Mouse (Mus musculus): ENCODE measurements at regions not wholly inside any gene's neighbourhood (a gene's known extent, or its start where the extent isn't known, plus 50 kb on each side); places are given as distances from the start of the nearest gene placed in this dataset.

DNA sequence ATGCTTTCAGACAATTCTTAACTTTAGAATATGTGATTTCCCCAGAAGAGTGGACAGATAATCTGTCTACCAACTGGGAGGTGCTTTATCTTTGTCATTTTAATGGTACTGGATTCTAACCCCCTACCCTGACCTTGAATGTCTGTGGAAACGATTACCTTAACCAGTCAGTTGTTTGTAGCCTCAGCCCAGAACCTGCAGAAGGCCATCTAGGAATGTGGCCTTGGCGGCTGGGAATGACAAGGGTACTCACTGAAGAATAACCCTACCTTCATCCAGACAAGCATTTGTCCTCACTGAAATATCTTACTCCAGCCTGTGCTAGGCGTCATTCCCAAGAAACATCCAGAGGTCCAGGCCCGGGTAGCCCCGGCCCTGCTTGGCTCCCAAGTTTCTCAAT is 337.1 kb upstream of the Trpc7 start:
- 91% methylated on average over 5 of the region's 5 CpGs for WGBS
- Histone ChIP-seq H3K9me3 (no peaks in the 10 kb centered on the region), H3K27me3 (ENCODE audit: poor library complexity, severe bottlenecking) (no peaks in the 10 kb centered on the region), H3K36me3 (replicated peaks) (no peaks in the 10 kb centered on the region), H3K4me1 (peaks cover 15% of the 10 kb centered on the region), H3K27ac (no peak overlapping the region), H3K4me3 (no peak overlapping the region)
- no peak for DNase-seq (ENCODE audit: extremely low spot score, low spot score)

DNA sequence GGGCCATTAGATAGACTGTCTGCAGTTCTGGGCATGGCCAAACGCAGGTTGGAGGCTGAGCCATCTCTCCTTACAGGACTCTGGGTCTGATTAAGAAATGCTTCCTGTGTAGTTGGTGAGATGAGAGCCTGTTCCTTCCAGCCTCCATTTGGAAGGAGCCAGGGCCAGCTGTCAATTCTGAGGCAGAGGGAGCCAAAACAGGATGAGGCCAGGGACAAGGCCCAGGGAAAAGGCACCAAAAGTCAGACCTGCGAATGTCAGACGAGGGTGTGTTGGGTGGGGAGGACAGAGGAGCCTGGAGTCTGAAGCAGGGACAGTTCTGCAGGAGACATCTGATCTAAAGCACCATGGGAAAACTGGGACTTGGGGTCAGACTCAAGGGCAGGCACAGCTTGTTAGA is 335.9 kb upstream of the Trpc7 start:
- H3K4me1 ChIP-seq: peaks cover 8% of the 10 kb centered on the region
- H3K4me3 ChIP-seq: no peak overlapping the region
- no peaks in the 10 kb centered on the region for H3K27me3 ChIP-seq (ENCODE audit: poor library complexity, severe bottlenecking)
- DNase-seq (ENCODE audit: extremely low spot score, low spot score): no peak
- no peaks in the 10 kb centered on the region for H3K36me3 ChIP-seq (replicated peaks)
- no peak overlapping the region for H3K27ac ChIP-seq
- 63% methylated on average over 3 of the region's 3 CpGs for WGBS
- H3K9me3 ChIP-seq: no peaks in the 10 kb centered on the region

DNA sequence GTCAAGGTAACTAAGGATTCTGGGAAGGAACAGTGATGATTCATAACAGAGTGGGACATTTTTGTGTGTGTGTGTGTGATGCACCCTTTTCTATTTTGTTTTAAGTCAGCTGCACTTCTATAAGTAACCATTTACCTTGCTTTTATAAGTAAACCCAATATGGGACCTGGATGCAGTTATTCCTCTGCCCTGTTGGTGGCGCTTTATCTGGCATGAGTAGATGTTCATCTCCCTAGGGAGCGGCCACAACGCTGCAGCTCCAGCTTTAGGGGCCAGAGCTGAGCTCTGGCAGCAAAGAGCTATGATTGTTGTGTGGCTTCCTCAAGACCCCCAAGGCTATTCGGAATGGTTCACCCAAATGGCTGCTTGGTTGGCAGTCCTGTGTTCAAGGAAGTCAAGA is 334.5 kb upstream of the Trpc7 start:
- WGBS: 60% methylated on average over 4 of the region's 4 CpGs
- Histone ChIP-seq H3K27me3 (ENCODE audit: poor library complexity, severe bottlenecking) (no peaks in the 10 kb centered on the region), H3K4me1 (peaks cover 6% of the 10 kb centered on the region; the same call in 1 of the 2 replicates), H3K9me3 (no peaks in the 10 kb centered on the region), H3K36me3 (replicated peaks) (no peaks in the 10 kb centered on the region), H3K27ac (no peak overlapping the region), H3K4me3 (no peak overlapping the region)
- no peak for DNase-seq (ENCODE audit: extremely low spot score, low spot score)

DNA sequence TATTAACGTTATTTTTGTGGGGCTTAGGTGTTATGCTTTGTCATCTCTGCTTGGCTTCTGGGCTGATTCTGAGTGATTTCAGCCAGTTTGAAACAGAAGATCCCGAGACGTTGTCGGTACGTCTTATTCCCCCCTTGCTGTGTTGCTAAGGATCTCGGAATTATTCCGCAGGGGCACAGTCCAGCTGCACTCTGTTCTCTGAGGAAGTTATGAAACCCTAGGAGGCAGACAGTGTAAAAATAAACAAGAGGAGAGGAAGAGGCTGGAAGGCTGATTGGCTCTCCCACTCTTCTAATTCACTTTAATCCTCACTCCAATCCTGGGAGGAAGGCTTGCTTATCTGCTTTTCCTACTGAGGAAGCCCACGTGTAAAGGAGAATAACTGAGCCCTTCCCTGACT is 325.3 kb upstream of the Trpc7 start:
- no peaks in the 10 kb centered on the region for H3K9me3 ChIP-seq
- peaks cover 27% of the 10 kb centered on the region for H3K4me1 ChIP-seq
- whole genome bisulfite sequencing: 84% methylated on average over 8 of the region's 8 CpGs
- no peak overlapping the region for H3K4me3 ChIP-seq
- H3K27me3 ChIP-seq (ENCODE audit: poor library complexity, severe bottlenecking): no peaks in the 10 kb centered on the region
- H3K36me3 ChIP-seq (replicated peaks): no peaks in the 10 kb centered on the region
- no peak overlapping the region for H3K27ac ChIP-seq
- no peak for DNase-seq (ENCODE audit: extremely low spot score, low spot score)

DNA sequence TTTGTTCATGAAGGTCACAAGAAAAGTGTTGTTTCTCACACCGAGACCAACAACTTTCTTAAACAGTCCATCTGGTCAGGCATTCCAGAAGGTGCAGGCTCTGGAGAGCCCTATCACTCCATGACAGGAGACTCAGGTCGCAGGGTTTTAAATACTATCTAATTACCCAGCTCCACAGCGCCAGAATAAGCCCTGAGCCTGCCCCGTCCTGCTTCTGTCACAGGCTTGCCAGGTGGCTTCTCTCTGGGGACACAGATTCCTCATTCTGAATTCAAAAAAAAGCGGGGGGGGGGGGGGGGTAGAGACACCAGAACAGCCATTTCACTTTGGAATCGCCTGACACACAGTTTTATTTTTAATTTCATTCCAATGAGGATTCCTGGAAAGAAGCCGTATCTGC is 320.4 kb upstream of the Trpc7 start:
- Histone ChIP-seq H3K27me3 (ENCODE audit: poor library complexity, severe bottlenecking) (no peaks in the 10 kb centered on the region), H3K27ac (0 out of 2 replicates have a peak overlapping the region, but pooled peaks have one; percentile 62), H3K9me3 (no peaks in the 10 kb centered on the region), H3K4me1 (peaks cover 33% of the 10 kb centered on the region), H3K36me3 (replicated peaks) (no peaks in the 10 kb centered on the region), H3K4me3 (no peak overlapping the region)
- WGBS: 32% methylated on average over 7 of the region's 7 CpGs
- no peak for DNase-seq (ENCODE audit: extremely low spot score, low spot score)

DNA sequence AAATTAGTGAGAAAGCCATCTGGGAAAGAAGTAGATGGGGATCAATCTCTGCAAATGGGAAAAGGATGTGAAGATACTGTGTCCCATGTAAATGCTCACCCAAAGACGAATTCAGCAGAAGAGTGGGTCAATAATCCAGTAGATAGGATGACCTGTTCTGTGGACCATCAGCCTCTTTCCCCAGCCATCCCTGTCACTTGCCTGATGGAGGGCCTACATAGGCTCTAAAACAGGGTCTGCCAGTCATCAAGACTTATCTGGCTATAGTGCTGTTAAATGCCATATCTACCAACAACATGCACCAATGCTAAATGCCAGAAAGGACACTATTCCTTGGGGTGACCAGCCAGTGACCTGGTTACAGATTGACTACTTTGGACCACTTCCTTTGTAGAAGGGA is 316.5 kb upstream of the Trpc7 start:
- Histone ChIP-seq H3K27ac (no peak overlapping the region), H3K4me3 (no peak overlapping the region), H3K36me3 (replicated peaks) (no peaks in the 10 kb centered on the region), H3K4me1 (peaks cover 14% of the 10 kb centered on the region), H3K9me3 (no peaks in the 10 kb centered on the region), H3K27me3 (ENCODE audit: poor library complexity, severe bottlenecking) (no peaks in the 10 kb centered on the region)
- DNase-seq (ENCODE audit: extremely low spot score, low spot score): no peak
- 83% methylated on average over 1 of the region's 1 CpGs for WGBS

DNA sequence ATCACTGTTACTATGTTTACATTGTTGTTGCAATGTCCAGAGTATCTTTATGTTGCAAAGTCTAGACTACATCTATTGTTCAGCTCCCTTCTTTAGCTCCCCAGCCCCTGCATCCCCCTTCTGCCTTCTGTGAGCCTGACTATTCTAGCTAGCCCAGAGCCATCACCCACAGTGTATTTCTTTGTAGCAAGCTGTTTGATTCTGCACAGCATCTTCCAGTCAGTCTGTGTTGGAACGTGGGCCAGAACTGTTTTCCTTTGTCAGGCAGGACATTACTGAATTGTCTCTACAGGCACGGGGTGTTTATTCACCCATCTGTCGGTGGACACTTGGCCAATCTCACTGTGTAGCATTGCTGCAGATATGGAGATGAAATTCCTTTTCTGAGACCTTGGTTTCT is 295.4 kb upstream of the Trpc7 start:
- no peak for DNase-seq (ENCODE audit: extremely low spot score, low spot score)
- WGBS: 87% methylated on average over 3 of the region's 3 CpGs

DNA sequence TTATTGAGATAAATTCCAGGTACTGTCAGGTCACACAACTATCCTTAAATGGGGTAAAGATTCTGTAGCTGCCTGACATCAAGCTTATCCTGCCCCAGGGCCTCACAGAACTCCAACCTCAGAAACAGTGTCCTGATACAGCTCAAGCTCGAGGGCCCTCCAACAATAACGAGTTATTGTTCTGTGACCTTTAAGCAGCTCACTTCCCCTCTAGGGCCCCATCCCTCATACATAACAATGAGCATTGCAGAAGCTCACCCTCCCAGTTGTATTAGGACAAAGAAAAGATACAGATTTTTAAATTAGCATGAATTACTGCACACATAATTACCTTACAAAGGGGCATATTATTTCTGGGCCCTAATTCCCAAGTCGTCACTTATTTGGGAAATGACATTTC is 293.5 kb upstream of the Trpc7 start:
- WGBS: 41% methylated on average over 3 of the region's 3 CpGs
- no peak overlapping the region for H3K4me3 ChIP-seq
- no peaks in the 10 kb centered on the region for H3K36me3 ChIP-seq (replicated peaks)
- H3K9me3 ChIP-seq: no peaks in the 10 kb centered on the region
- peaks cover 7% of the 10 kb centered on the region; the same call in 1 of the 2 replicates for H3K4me1 ChIP-seq
- no peak overlapping the region for H3K27ac ChIP-seq
- DNase-seq (ENCODE audit: extremely low spot score, low spot score): no peak
- no peaks in the 10 kb centered on the region for H3K27me3 ChIP-seq (ENCODE audit: poor library complexity, severe bottlenecking)

More for the DNA sequence above, 295.4 kb upstream of the Trpc7 start:
- no peaks in the 10 kb centered on the region for H3K36me3 ChIP-seq (replicated peaks)
- H3K4me3 ChIP-seq: no peak overlapping the region
- H3K4me1 ChIP-seq: peaks cover 7% of the 10 kb centered on the region; the same call in 1 of the 2 replicates
- no peak overlapping the region for H3K27ac ChIP-seq
- no peaks in the 10 kb centered on the region for H3K27me3 ChIP-seq (ENCODE audit: poor library complexity, severe bottlenecking)
- H3K9me3 ChIP-seq: no peaks in the 10 kb centered on the region

DNA sequence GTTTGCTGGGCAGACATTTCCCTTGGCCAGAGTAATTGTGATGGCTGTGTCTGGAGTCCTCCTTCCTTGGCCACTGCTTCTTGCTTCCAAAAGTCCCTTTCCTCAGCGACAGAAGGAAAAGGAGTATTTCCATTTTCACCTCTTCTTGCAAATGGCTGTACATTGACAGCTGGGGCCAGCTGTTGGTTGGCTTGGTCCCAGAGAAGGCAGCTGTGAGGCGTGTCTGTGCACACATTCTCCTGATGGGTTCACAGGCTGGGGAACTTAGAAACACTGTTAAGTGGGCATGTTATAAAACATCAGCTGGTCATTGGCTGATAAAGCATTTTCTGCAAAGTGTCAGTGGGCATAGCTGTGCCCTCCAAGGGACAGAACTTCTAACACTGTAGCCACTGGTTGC is 290.4 kb upstream of the Trpc7 start:
- no peaks in the 10 kb centered on the region for H3K36me3 ChIP-seq (replicated peaks)
- no peaks in the 10 kb centered on the region for H3K9me3 ChIP-seq
- H3K27me3 ChIP-seq (ENCODE audit: poor library complexity, severe bottlenecking): no peaks in the 10 kb centered on the region
- H3K27ac ChIP-seq: no peak overlapping the region
- H3K4me3 ChIP-seq: no peak overlapping the region
- WGBS: 89% methylated on average over 2 of the region's 2 CpGs
- H3K4me1 ChIP-seq: peaks cover 8% of the 10 kb centered on the region
- DNase-seq (ENCODE audit: extremely low spot score, low spot score): no peak

DNA sequence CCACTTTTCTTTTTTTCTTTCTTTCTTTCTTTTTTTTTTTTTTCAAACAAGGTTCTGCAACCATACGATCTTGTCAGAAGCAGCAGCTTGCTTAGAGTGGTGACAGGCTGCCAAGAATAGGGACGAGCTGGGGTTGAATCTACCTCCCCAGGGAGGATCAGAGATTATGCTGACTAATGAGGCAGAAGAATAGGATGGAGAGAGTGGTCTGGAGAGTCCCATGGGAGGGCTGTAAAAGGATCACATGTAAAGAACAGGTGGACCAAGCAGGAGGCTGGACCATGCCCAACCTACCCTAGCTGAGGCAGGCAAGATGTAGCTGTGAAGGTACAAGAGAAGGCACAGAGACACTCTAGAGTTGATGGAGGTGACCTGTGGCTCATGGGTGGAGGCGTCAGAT is 274.4 kb upstream of the Trpc7 start:
- H3K9me3 ChIP-seq: no peaks in the 10 kb centered on the region
- H3K36me3 ChIP-seq (replicated peaks): no peaks in the 10 kb centered on the region
- WGBS: 68% methylated on average over 3 of the region's 3 CpGs
- H3K4me1 ChIP-seq: no peaks in the 10 kb centered on the region
- DNase-seq (ENCODE audit: extremely low spot score, low spot score): no peak
- H3K4me3 ChIP-seq: no peak overlapping the region
- no peaks in the 10 kb centered on the region for H3K27me3 ChIP-seq (ENCODE audit: poor library complexity, severe bottlenecking)
- no peak overlapping the region for H3K27ac ChIP-seq

DNA sequence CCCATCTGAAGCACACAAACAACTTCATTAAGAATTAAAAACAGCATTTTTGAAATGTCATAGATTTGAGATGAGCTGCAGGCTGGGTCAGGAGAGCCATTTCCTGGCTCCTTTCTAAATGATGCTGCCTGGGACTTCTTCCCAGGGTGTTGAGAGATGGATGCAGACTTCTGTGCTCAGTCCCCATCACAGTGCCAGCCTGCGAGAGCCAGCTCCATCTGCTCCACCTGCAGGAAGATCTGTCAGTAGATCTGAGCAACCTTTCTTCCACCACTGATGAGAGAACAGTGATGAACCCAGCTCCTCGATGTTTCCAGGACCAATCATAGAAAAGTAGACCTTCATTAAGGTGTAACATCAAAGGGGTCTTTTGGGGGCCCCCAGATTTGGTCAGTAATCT is 273.8 kb upstream of the Trpc7 start:
- WGBS: 82% methylated on average over 2 of the region's 2 CpGs

DNA sequence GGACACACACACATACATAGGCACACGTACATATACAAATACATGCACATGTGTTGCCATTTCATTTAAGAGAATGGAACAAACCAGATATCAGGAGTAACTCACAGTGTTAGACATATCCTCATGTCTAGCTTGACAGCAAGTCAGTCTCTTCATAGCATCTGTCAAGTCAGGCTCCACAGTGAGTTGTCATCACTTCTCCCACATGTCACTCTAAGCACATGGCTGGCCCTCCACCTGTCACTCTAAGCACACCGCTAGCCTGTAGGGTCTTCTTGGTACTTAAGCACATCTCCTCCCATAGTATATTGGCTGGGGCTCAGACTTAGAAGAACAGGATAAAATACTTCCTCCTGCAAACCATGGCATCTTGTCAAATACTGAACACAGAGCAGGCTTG is 269.6 kb upstream of the Trpc7 start:
- H3K27me3 ChIP-seq (ENCODE audit: poor library complexity, severe bottlenecking): no peaks in the 10 kb centered on the region
- no peaks in the 10 kb centered on the region for H3K9me3 ChIP-seq
- H3K36me3 ChIP-seq (replicated peaks): no peaks in the 10 kb centered on the region
- no peak for DNase-seq (ENCODE audit: extremely low spot score, low spot score)
- 90% methylated on average over 2 of the region's 2 CpGs for WGBS
- no peak overlapping the region for H3K4me3 ChIP-seq
- H3K27ac ChIP-seq: no peak overlapping the region
- H3K4me1 ChIP-seq: no peaks in the 10 kb centered on the region

More for the DNA sequence above, 273.8 kb upstream of the Trpc7 start:
- no peak overlapping the region for H3K27ac ChIP-seq
- no peaks in the 10 kb centered on the region for H3K27me3 ChIP-seq (ENCODE audit: poor library complexity, severe bottlenecking)
- DNase-seq (ENCODE audit: extremely low spot score, low spot score): no peak
- H3K4me3 ChIP-seq: no peak overlapping the region
- no peaks in the 10 kb centered on the region for H3K9me3 ChIP-seq
- no peaks in the 10 kb centered on the region for H3K4me1 ChIP-seq
- H3K36me3 ChIP-seq (replicated peaks): no peaks in the 10 kb centered on the region

DNA sequence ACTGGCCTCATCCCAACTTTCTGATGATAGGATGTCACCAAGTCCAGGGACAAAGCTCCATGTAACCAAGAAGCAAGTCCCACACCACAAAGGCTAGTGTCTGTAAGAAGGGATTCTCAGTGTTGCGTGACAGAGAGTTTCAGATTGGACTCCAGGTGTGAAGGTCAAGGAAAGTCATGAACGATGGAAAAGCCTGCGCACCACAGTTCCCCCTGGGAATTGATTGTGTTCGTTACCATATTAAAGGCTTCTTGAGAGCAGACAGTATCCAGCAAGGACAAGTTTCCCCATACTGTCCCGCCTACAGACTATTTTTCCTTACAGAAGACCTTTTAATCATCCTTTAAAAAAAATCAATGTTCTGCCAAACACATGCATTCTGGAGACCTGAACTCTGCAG is 257.0 kb upstream of the Trpc7 start:
- WGBS: 76% methylated on average over 5 of the region's 5 CpGs
- H3K4me3 ChIP-seq: no peak overlapping the region

DNA sequence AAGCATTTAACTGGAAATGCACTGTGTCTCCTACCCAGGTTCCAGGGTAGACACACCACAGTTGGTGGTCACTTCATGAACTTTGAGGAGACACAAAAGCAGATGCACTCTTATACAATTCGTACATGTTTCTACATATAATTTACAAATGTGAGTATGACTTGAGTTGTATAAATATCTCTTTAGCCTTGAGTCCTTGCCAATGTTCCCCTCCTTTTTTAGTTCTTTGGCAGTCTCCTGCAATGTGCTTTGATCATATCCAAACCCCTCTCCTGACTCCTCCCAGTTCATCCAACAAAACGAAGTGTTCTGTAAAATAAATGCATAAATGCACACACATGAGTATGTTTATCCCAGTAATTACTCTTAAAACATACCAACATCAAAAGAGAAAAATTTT is 251.8 kb upstream of the Trpc7 start:
- H3K4me1 ChIP-seq: peaks cover 22% of the 10 kb centered on the region
- peaks cover 16% of the 10 kb centered on the region for H3K27me3 ChIP-seq (ENCODE audit: poor library complexity, severe bottlenecking)
- DNase-seq (ENCODE audit: extremely low spot score, low spot score): no peak
- no peaks in the 10 kb centered on the region for H3K9me3 ChIP-seq
- H3K4me3 ChIP-seq: no peak overlapping the region
- no peaks in the 10 kb centered on the region for H3K36me3 ChIP-seq (replicated peaks)
- no peak overlapping the region for H3K27ac ChIP-seq
- WGBS: 92% methylated on average over 2 of the region's 2 CpGs

More for the DNA sequence above, 257.0 kb upstream of the Trpc7 start:
- DNase-seq (ENCODE audit: extremely low spot score, low spot score): no peak
- Histone ChIP-seq H3K36me3 (replicated peaks) (no peaks in the 10 kb centered on the region), H3K9me3 (peaks cover under 1% of the 10 kb centered on the region; the same call in 1 of the 2 replicates), H3K27me3 (ENCODE audit: poor library complexity, severe bottlenecking) (no peaks in the 10 kb centered on the region), H3K4me1 (peaks cover 26% of the 10 kb centered on the region), H3K27ac (no peak overlapping the region)
